In the genomic region with DNA sequence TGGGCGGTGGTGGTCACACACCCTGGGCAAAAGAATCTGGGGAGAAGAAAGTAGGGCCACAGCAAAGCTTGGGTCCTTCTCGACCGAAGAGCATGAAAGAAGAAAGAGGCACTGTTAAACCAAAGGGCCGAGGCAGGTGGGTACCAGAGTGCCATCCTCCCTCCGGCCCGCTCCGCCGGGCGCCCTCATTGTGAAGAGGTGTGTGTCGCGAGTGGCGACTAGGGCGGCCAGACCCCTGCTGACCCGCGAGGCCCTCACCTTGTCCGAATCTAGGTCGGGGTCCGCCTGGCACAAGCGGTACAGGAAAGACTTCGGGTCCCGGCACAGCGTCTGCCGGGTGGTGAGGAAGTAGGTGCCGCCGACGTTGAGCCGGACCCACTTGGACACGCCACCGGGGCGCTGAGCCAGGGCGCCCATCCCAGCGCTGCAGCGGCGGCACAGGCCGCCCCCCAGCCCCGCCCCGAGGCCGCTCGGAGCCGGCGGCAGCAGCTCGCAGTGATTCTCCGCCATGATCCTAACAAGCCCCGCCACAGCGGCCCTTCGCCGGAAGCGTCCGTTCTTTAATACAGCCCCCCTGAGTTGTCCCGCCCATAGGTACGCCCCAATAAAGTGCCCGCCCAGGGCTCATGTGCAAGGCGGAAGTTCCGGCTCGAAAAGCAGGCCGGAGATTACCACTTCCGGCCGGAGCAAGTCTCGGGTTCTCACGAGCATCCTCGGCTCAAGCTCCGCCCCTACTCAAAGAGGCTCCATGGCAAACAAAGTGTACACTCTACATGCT, we compare ENCODE assay signal across 8 mouse cellular contexts. TPM values are rescaled to one million over a fixed set of nuclear protein-coding genes. Genes with fewer than 3 reads are reported as not detected.
DNase-seq lines count a peak whose midpoint lies in the region; ATAC-seq lines count a peak whose summit lies in the region.

A gene (minus strand): TSS at position 567 of the 778 bp plus-strand sequence.

- H3K4me1 ChIP-seq in lung, embryonic 16.5 days (replicated peaks; ENCODE audit: control insufficient read depth, insufficient read depth, low read length), result peaks cover 8% of the 10 kb centered on the region

- H3K9ac ChIP-seq in lung, embryonic 16.5 days (ENCODE audit: low read length), result peak within 1 kb of the TSS; percentile 97

- peak; percentile 91 to 96 for ATAC-seq in hematopoietic stem cell, adult 5-6 weeks (replicated peaks in 1 of 2; ENCODE audit: insufficient read depth in 1 of 2, low FRiP score in 2 of 2, low TSS enrichment in 1 of 2, low read depth in 1 of 2, poor library complexity in 2 of 2, severe bottlenecking in 2 of 2)
- ATAC-seq in lung, embryonic 16.5 days (ENCODE audit: low read depth), result peak; percentile 98

- H3K9me3 ChIP-seq in lung, embryonic 16.5 days (ENCODE audit: control insufficient read depth, low read length), result no peaks in the 10 kb centered on the region

- H3K27ac ChIP-seq in lung, embryonic 16.5 days (ENCODE audit: low read length), result peak within 1 kb of the TSS; percentile 83

- peak; percentile 86 for DNase-seq in MEL-GATA-1-ER (ENCODE audit: extremely low read depth, low read depth)
- peak; percentile 94 for DNase-seq in cerebellum, adult 8-10 months
- DNase-seq in forelimb bud, embryonic 11.5 days (ENCODE audit: low read depth, low spot score), result peak; percentile 98
- DNase-seq in layer of hippocampus, adult 9-10 months (ENCODE audit: low spot score), result peak; percentile 95
- peak; percentile 94 for DNase-seq in ovary, postnatal 10 days (ENCODE audit: low spot score)
- DNase-seq in thymus, postnatal 10 days (ENCODE audit: low spot score in 2 of 2), result peak; percentile 79 to 83

- peak within 1 kb of the TSS; percentile 92 for H3K4me3 ChIP-seq in lung, embryonic 16.5 days (ENCODE audit: low read length)

- H3K36me3 ChIP-seq in lung, embryonic 16.5 days (ENCODE audit: control insufficient read depth, insufficient read depth, low read length), result no peaks in the 10 kb centered on the region

- H3K4me2 ChIP-seq in lung, embryonic 16.5 days (ENCODE audit: low read depth, low read length), result peak within 1 kb of the TSS; percentile 63

- H3K27me3 ChIP-seq in lung, embryonic 16.5 days (ENCODE audit: control insufficient read depth, insufficient read depth, low read depth, low read length), result no peaks in the 10 kb centered on the region

- WGBS in lung, embryonic 16.5 days, result under 1% methylated on average over 61 of the region's 62 CpGs

RNA-seq across cellular contexts. Expression of the gene that starts here (rescaled TPM):
- total RNA-seq in hematopoietic stem cell, adult 5-6 weeks (2017), result 20.0 and 21.4 TPM in 2 replicates
- 53.1 and 59.4 TPM in 2 replicates for polyA plus RNA-seq in lung, embryonic 16.5 days (2015; fragmentation: Nextera tagmentation; extraction: Ambion mirVana)

Comparison
In these comparisons a context has a peak if more than half of its experiments do, and no peak if none do; other contexts are left out.
1. Peak in every context shown above with its lines: DNase-seq, ATAC-seq, H3K4me3 ChIP-seq and H3K27ac ChIP-seq.